Mouse (Mus musculus) lung, postnatal 0 days (tissue): ENCODE results near the gene Camk2n1. TPM values are rescaled to one million over a fixed set of nuclear protein-coding genes. Genes with fewer than 3 reads are reported as not detected.

Source experiments
- ATAC-seq: fragments of 200-750 bp; cut with Nextera tagmentation; 2 replicates; pipeline ENCODE4 v1.8.0; 2017; ENCODE audit warnings: moderate library complexity
- DNase-seq: peaks from one replicate; pipeline ENCODE4 v3.0.0-alpha.2; 2016; ENCODE audit warnings: low spot score
- H3K27ac ChIP-seq: fragments of 300-500 bp; sonication (generic); 2 replicates; pipeline ENCODE4 v1.5.1; 2014; ENCODE audit warnings: antibody characterized with exemption, mild to moderate bottlenecking, low read length, mixed read lengths
- H3K27me3 ChIP-seq: fragments of 300-500 bp; sonication (generic); replicated peaks from 2 replicates; pipeline ENCODE4 v1.6.1; 2014; ENCODE audit warnings: low read length, mixed read lengths; ENCODE audit not compliant: insufficient read depth
- H3K36me3 ChIP-seq: fragments of 300-500 bp; sonication (generic); 2 replicates; pipeline ENCODE4 v1.6.1; 2014; ENCODE audit warnings: low read length, mixed read lengths; ENCODE audit not compliant: insufficient read depth
- H3K4me1 ChIP-seq: fragments of 300-500 bp; sonication (generic); 2 replicates; pipeline ENCODE4 v1.6.1; 2014; ENCODE audit warnings: antibody characterized with exemption, low read depth, low read length, mixed read lengths; ENCODE audit not compliant: insufficient read depth
- H3K4me2 ChIP-seq: fragments of 300-500 bp; sonication (generic); replicated peaks from 2 replicates; pipeline ENCODE4 v1.6.1; 2014; ENCODE audit warnings: low read depth, mild to moderate bottlenecking, low read length, moderate library complexity, mixed read lengths
- H3K4me3 ChIP-seq: fragments of 300-500 bp; sonication (generic); 2 replicates; pipeline ENCODE4 v1.5.1; 2014; ENCODE audit warnings: low read depth, low read length
- H3K9ac ChIP-seq: fragments of 300-500 bp; sonication (generic); replicated peaks from 2 replicates; pipeline ENCODE4 v1.6.1; 2014; ENCODE audit warnings: low read depth, mild to moderate bottlenecking
- H3K9me3 ChIP-seq: fragments of 300-500 bp; sonication (generic); 2 replicates; pipeline ENCODE4 v1.6.1; 2016; ENCODE audit warnings: low read length, mixed read lengths
- CTCF ChIP-seq: IDR thresholded peaks from 2 replicates; pipeline ENCODE4 v1.5.1; 2016; ENCODE audit warnings: antibody characterized with exemption, mild to moderate bottlenecking
- EP300 ChIP-seq: IDR thresholded peaks from 2 replicates; pipeline ENCODE4 v1.6.1; 2016; ENCODE audit warnings: antibody characterized with exemption, mild to moderate bottlenecking, control low read depth
- WGBS: fragments of 180-500 bp; shearing (Covaris S2); extraction: QIAGEN DNeasy Blood & Tissue Kit; methylation state at CpG from one replicate; pipeline ENCODE4 v1.1.7; 2014; 5-methylcytosine and 5-hydroxymethylcytosine counted together
- polyA plus RNA-seq: library from polyadenylated mRNA; unstranded; fragments of >200 nt; fragmentation: Nextera tagmentation; extraction: Ambion mirVana; gene quantifications from 2 replicates; pipeline ENCODE4 v1.2.1, GENCODE M21; 2015

The Camk2n1 gene
- polyA plus RNA-seq, 1 experiment from 2014 or later: 10.9 TPM

DNA sequence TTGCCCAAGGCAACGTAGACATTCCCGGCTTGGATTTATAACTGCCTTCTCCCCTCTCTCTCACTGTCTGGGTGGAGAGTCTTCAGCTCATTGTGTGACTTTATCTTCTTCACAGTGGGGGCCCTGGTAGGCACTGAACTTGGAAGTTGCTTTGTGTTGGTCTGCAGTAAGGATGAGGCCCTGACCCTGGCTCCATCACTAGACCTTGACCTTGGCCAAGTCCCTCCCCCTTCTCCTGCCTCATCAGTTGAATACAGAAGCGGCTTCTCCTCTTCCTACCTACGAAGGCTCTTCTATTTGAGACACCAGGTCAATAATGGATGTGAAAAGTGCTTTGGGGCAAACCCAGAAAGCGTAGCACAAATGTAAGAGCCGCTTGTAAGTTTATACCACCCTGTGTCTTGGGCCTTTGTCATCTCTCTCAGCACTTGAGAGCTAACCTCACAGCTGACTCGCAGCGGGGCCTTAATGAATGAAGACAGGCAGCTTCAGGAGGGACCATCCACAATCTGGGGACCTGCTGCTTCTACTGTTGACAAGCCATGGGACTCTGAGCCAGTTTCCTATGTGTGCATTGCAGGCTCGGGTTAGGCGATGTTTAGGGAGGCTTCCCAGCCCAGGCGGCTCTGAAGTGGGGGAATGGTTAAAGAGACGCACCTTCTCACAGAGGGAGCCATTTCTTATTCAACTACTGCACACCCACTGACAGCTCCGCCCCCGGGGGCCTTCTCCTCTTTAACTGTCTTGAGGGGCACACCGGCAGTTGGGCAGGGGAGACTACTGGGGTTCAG, 1.6 kb upstream of the Camk2n1 start:
- H3K4me3 ChIP-seq: no peak overlapping the region
- H3K9ac ChIP-seq: no peak overlapping the region
- H3K27me3 ChIP-seq: no peaks in the 10 kb centered on the region; the same call in 1 of the 2 replicates
- no peak overlapping the region for H3K4me2 ChIP-seq
- no peak overlapping the region for H3K27ac ChIP-seq
- 33% methylated on average over 15 of the region's 15 CpGs for WGBS
- DNase-seq (no peak), ATAC-seq (no peak)
- H3K4me1 ChIP-seq: peaks cover 8% of the 10 kb centered on the region
- no peaks in the 10 kb centered on the region for H3K9me3 ChIP-seq
- TF ChIP-seq EP300: no peak
- H3K36me3 ChIP-seq: no peaks in the 10 kb centered on the region

DNA sequence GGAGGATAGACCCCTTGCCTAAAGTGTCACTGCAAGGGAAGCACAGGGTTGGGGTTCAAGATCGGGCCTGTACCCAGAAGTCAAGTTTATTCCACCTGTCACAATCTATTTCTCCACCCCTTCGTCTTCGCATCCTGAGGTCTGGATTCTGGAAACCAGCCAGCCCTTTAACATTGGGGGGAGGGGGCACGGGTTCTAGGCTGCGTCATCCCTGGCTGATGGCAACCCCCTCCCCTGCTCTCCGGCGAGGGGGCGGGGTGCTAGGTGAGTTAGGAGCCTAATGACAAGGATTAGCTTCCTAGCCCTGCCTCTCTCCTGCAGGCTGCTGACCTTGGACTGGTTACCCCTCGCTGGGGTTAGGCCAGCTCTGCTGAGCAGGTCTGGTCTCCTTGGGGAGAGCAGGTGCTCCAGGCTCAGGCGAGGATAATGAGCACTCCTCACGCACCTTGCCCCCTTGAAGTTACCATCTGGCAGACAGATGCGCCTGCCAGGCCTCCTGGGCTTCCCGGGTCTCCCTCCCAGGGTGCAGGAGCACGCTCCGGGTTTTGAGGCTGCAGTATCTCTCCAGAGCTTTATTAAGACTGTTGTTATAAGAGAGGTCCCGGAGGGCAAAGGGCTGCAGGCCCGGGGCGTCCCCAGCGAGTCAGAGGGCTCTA, 889 bp upstream of the Camk2n1 start:
- no peaks in the 10 kb centered on the region for H3K36me3 ChIP-seq
- no peak for TF ChIP-seq CTCF
- no peak for TF ChIP-seq EP300
- no peaks in the 10 kb centered on the region for H3K9me3 ChIP-seq
- H3K9ac ChIP-seq: peak overlapping the region; percentile 76
- DNase-seq: no peak
- no peak for ATAC-seq
- H3K4me3 ChIP-seq: peak overlapping the region; percentile 84
- H3K4me1 ChIP-seq: peaks cover 9% of the 10 kb centered on the region
- WGBS: 15% methylated on average over 17 of the region's 19 CpGs
- peak overlapping the region; percentile 87 for H3K4me2 ChIP-seq
- no peaks in the 10 kb centered on the region; the same call in 1 of the 2 replicates for H3K27me3 ChIP-seq
- peak overlapping the region; percentile 91 for H3K27ac ChIP-seq

DNA sequence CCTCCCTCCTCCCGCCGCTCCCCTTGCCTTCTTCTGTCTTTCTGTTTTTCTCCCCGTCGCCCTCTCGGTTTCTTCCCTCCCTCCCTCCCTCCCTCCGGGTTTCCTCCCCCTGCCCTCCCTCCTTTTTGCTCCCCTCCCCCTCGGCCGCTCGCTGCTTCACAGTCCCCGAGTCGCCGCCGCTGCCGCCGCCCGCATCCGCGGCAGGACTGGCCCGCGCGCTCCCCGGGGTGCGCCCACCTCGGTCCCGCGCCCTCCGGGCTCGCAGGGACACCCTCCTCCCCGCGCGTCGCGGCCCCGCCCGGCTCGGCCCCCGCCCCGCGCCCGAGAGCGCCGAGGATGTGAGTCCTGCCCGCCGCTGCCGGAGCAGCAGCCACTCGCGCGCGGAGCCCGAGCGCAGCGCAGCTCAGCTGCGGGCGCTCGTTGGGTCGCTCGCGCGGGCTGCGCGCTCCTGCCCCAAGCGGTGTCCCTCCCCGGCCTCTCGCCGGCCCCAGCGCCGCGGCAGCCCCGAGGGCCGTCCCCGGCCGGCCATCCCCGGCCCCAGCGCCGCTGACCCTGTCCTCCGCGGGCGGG, 542 bp downstream of the Camk2n1 start:
- H3K36me3 ChIP-seq: no peaks in the 10 kb centered on the region
- peak overlapping the region; percentile 87 for H3K4me2 ChIP-seq
- TF ChIP-seq EP300 (no peak), CTCF (no peak)
- peaks cover 9% of the 10 kb centered on the region for H3K4me1 ChIP-seq
- DNase-seq: peak; percentile 84
- H3K9me3 ChIP-seq: no peaks in the 10 kb centered on the region
- no peaks in the 10 kb centered on the region; the same call in 1 of the 2 replicates for H3K27me3 ChIP-seq
- H3K4me3 ChIP-seq: peak overlapping the region; percentile 84
- H3K27ac ChIP-seq: peak overlapping the region; percentile 91
- 2% methylated on average over 30 of the region's 78 CpGs for WGBS
- peak overlapping the region; percentile 76 for H3K9ac ChIP-seq
- peak; percentile 53 for ATAC-seq

DNA sequence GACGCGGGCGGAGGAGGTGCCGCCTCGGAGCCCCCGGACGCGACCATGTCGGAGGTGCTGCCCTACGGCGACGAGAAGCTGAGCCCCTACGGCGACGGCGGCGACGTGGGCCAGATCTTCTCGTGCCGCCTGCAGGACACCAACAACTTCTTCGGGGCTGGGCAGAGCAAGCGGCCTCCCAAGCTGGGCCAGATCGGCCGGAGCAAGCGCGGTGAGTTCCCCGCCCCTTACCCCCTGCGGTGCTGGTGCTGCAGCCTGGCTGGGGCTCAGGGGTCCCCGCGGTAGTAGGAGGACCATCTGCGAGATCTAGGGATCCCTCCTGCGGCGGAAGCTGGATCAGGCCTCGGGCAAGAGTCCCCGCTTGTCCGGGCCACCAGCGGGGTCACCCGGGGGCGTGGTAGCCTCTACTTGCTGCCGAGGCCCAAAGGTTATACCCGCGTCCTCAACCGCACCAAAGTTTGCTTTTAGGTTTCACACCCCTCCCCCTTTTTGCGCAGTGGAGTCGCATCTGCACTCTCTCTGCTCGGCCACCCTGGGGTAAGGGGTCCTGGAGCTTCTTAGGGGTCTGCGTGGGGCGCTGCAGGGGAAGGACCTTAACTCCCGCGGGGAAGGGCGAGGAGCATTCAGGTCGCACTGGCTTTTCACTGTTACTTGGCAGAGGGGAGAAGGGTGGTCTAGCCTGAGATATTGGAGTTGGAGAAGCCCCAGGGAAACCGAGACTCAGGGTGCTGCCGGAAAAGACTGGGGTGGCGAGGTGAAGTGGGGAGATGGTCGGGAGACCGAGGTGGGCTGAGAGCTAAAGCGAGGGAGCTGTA, 1.2 kb downstream of the Camk2n1 start:
- no peaks in the 10 kb centered on the region; the same call in 1 of the 2 replicates for H3K27me3 ChIP-seq
- ATAC-seq: peak; percentile 5; the same call in 1 of the 2 replicates

DNA sequence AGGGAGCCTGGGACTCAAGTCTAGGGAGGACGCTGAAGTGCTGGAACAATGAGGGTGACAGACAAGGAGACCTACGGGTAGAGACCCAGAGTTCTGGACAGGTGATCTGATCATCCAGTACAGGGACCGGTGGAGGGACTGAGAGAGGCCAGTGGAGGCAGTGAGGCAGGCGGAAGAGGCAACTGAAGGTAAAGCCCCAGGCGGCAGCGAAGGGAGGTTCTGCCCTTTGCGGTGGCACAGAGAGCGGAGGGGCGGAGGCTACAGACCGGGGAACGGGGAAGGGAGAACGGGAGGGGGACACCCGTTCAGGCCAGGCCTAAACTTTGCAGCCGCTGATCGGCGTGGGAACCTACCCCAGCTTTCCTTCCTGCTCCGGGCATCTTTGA, 1.8 kb downstream of the Camk2n1 start:
- H3K4me2 ChIP-seq: peak overlapping the region; percentile 87
- peak overlapping the region; percentile 91 for H3K27ac ChIP-seq
- peak; percentile 48 for DNase-seq
- peak overlapping the region; percentile 84 for H3K4me3 ChIP-seq
- no peak for ATAC-seq
- TF ChIP-seq EP300: no peak
- TF ChIP-seq CTCF: no peak
- peaks cover 9% of the 10 kb centered on the region for H3K4me1 ChIP-seq
- H3K9me3 ChIP-seq: no peaks in the 10 kb centered on the region
- H3K36me3 ChIP-seq: no peaks in the 10 kb centered on the region
- WGBS: 3% methylated on average over 16 of the region's 17 CpGs
- H3K9ac ChIP-seq: peak overlapping the region; percentile 76
- no peaks in the 10 kb centered on the region; the same call in 1 of the 2 replicates for H3K27me3 ChIP-seq

More for the DNA sequence above, 1.2 kb downstream of the Camk2n1 start:
- Histone ChIP-seq H3K9me3 (no peaks in the 10 kb centered on the region), H3K36me3 (no peaks in the 10 kb centered on the region), H3K4me2 (peak overlapping the region; percentile 87), H3K4me1 (peaks cover 9% of the 10 kb centered on the region), H3K27ac (peak overlapping the region; percentile 91), H3K4me3 (peak overlapping the region; percentile 84), H3K9ac (peak overlapping the region; percentile 76)
- TF ChIP-seq CTCF (no peak; the same call in 1 of the 2 replicates), EP300 (no peak)
- DNase-seq: peak; percentile 40
- under 1% methylated on average over 51 of the region's 58 CpGs for WGBS
